Mouse (Mus musculus): Measurements from ENCODE around the gene Cyfip1. TPM values are rescaled to one million over a fixed set of nuclear protein-coding genes. Genes with fewer than 3 reads are reported as not detected.

The Cyfip1 gene
- total and polyA plus RNA-seq, 3 experiments = 20.1 to 29.3 (median 27.8) TPM

- TF ChIP-seq JUND (conservative IDR thresholded peaks at IDR 0.05; ENCODE audit: low read depth, low read length) (no peak), NRF1 (IDR thresholded peaks at IDR 0.05; ENCODE audit: low read depth, low read length) (0 out of 2 replicates have a peak, but pooled peaks have one; percentile 32), MAX (IDR thresholded peaks at IDR 0.05; ENCODE audit: low read length) (no peak), ZNF384 (IDR thresholded peaks at IDR 0.05; ENCODE audit: low read depth, low read length) (no peak), ETS1 (conservative IDR thresholded peaks at IDR 0.05; ENCODE audit: low read depth, low read length) (no peak), ELF1 (IDR thresholded peaks at IDR 0.05; ENCODE audit: low read depth, low read length) (peak; percentile 71), EP300 (IDR thresholded peaks at IDR 0.05; ENCODE audit: low read length) (no peak), NELFE (IDR thresholded peaks at IDR 0.05; ENCODE audit: low read depth, low read length) (peak; percentile 96), USF2 (conservative IDR thresholded peaks at IDR 0.05; ENCODE audit: low read depth, low read length) (no peak), RCOR1 (conservative IDR thresholded peaks at IDR 0.05; ENCODE audit: low read depth, low read length) (no peak), POLR2A (IDR thresholded peaks at IDR 0.05; ENCODE audit: low read depth, low read length) (peak; percentile 98), MYC (IDR thresholded peaks at IDR 0.05; ENCODE audit: low read depth, low read length) (no peak), RAD21 (IDR thresholded peaks at IDR 0.05; ENCODE audit: low read depth, low read length) (no peak), CHD2 (IDR thresholded peaks at IDR 0.05; ENCODE audit: low read length) (no peak)
Measured at GRCm38 (mm10) chr7:55962004-55962908, 120.7 kb downstream of the Cyfip1 start, which contains the start of gene Nipa2 (continued).

- H3K9me3 ChIP-seq (replicated peaks; ENCODE audit: low read length) = no peaks in the 10 kb centered on the region
- TF ChIP-seq ZKSCAN1 (IDR thresholded peaks at IDR 0.05; ENCODE audit: borderline replicate concordance, low read depth, low read length) (no peak), ETS1 (conservative IDR thresholded peaks at IDR 0.05; ENCODE audit: low read depth, low read length) (no peak), CTCF (conservative IDR thresholded peaks at IDR 0.05 in 1 of 2, IDR thresholded peaks at IDR 0.05 in 1 of 2; ENCODE audit: low read depth in 2 of 2, low read length in 2 of 2) (no peak), TCF12 (IDR thresholded peaks at IDR 0.05; ENCODE audit: low read depth, low read length) (no peak), TBP (conservative IDR thresholded peaks at IDR 0.05; ENCODE audit: low read depth, low read length) (no peak), PAX5 (IDR thresholded peaks at IDR 0.05; ENCODE audit: low read length) (no peak), SIN3A (IDR thresholded peaks at IDR 0.05; ENCODE audit: low read length) (no peak), KAT2A (IDR thresholded peaks at IDR 0.05; ENCODE audit: insufficient replicate concordance, low read length) (no peak), USF2 (conservative IDR thresholded peaks at IDR 0.05; ENCODE audit: low read depth, low read length) (no peak), CHD2 (IDR thresholded peaks at IDR 0.05; ENCODE audit: low read length) (no peak), POLR2A (IDR thresholded peaks at IDR 0.05; ENCODE audit: low read depth, low read length) (no peak), UBTF (IDR thresholded peaks at IDR 0.05; ENCODE audit: low read depth, low read length) (no peak)
- peaks cover 2% of the 10 kb centered on the region; the same call in 1 of the 2 replicates for H3K79me2 ChIP-seq (replicated peaks; ENCODE audit: control insufficient read depth, extremely low read depth, insufficient read depth, poor library complexity, severe bottlenecking)
- no peaks in the 10 kb centered on the region for H3K36me3 ChIP-seq (replicated peaks in 1 of 2; ENCODE audit: control insufficient read depth in 1 of 2, insufficient read depth in 1 of 2, low read length in 1 of 2)
- no peak overlapping the region for H3K9ac ChIP-seq (ENCODE audit: insufficient read depth, low read depth)
- DNase-seq (ENCODE audit: extremely low read depth) = no peak
- H3K4me2 ChIP-seq (ENCODE audit: insufficient read depth, low read depth, poor library complexity, severe bottlenecking) = no peak overlapping the region
- H3K4me1 ChIP-seq (ENCODE audit: control insufficient read depth in 1 of 2, insufficient read depth in 2 of 2) = peaks cover 0 to 17% of the 10 kb centered on the region in 2 experiments; a peak in 2 of 4 replicates
- no peak overlapping the region for H3K27ac ChIP-seq (ENCODE audit: insufficient read depth, low read depth)
- dilution Hi-C loops (cut with MboI; ENCODE audit: extremely low pct_ligation_motif_present, extremely low pct_unique_long_range_greater_than_20kb, low sequenced_read_pairs) = no loop called here
- H3K27me3 ChIP-seq (replicated peaks) = no peaks in the 10 kb centered on the region
- H3K4me3 ChIP-seq (replicated peaks in 1 of 3; ENCODE audit: low read depth in 2 of 3, low read length in 2 of 3, poor library complexity in 1 of 3) = no peak overlapping the region
- in situ Hi-C loops (cut with MboI; ENCODE audit: low pct_ligation_motif_present, low pct_unique_long_range_greater_than_20kb, low sequenced_read_pairs) = no loop called here
Measured at GRCm38 (mm10) chr7:55966866-55967460, 125.4 kb downstream of the Cyfip1 start.
